Mouse (Mus musculus) forebrain, embryonic 14.5 days (tissue): Measurements from ENCODE around the gene Endov. TPM values are rescaled to one million over a fixed set of nuclear protein-coding genes. Genes with fewer than 3 reads are reported as not detected.

ENCODE experiments used
- ATAC-seq: fragments of 200-750 bp; cut with Nextera tagmentation; 2 replicates; pipeline ENCODE4 v1.8.0; 2017; ENCODE audit warnings: mild to moderate bottlenecking, moderate library complexity
- DNase-seq: peaks from one replicate; pipeline ENCODE4 v3.0.0-alpha.2; 2015; ENCODE audit warnings: low spot score
- H3K27ac ChIP-seq: fragments of 300-500 bp; sonication (generic); 2 replicates; pipeline ENCODE4 v1.5.1; 2014; ENCODE audit warnings: low read depth, mild to moderate bottlenecking, control low read depth, low read length, moderate library complexity
- H3K27me3 ChIP-seq: fragments of 300-500 bp; sonication (generic); replicated peaks from 2 replicates; pipeline ENCODE4 v1.6.1; 2014; ENCODE audit warnings: low read length, control low read depth, mixed read lengths; ENCODE audit not compliant: control insufficient read depth, insufficient read depth
- H3K36me3 ChIP-seq: fragments of 300-500 bp; sonication (generic); 2 replicates; pipeline ENCODE4 v1.6.1; 2014; ENCODE audit warnings: low read length, control low read depth; ENCODE audit not compliant: control insufficient read depth, insufficient read depth
- H3K4me1 ChIP-seq: fragments of 300-500 bp; sonication (generic); 2 replicates; pipeline ENCODE4 v1.6.1; 2014; ENCODE audit warnings: antibody characterized with exemption, low read length, control low read depth; ENCODE audit not compliant: control insufficient read depth, insufficient read depth
- H3K4me2 ChIP-seq: fragments of 300-500 bp; sonication (generic); 2 replicates; pipeline ENCODE4 v1.6.1; 2014; ENCODE audit warnings: mild to moderate bottlenecking, control low read depth, low read length
- H3K4me3 ChIP-seq: fragments of 300-500 bp; sonication (generic); 2 replicates; pipeline ENCODE4 v1.5.1; 2014; ENCODE audit warnings: low read depth, low read length, control low read depth
- H3K9ac ChIP-seq: fragments of 300-500 bp; sonication (generic); 2 replicates; pipeline ENCODE4 v1.6.1; 2014; ENCODE audit warnings: mild to moderate bottlenecking, low read length, control low read depth, moderate library complexity
- H3K9me3 ChIP-seq: fragments of 300-500 bp; sonication (generic); replicated peaks from 2 replicates; pipeline ENCODE4 v1.6.1; 2016; ENCODE audit warnings: low read length, control low read depth, mixed read lengths; ENCODE audit not compliant: control insufficient read depth
- WGBS: fragments of 180-500 bp; shearing (Covaris S2); extraction: QIAGEN DNeasy Blood & Tissue Kit; methylation state at CpG from one replicate; pipeline ENCODE4 v1.1.7; 2014; 5-methylcytosine and 5-hydroxymethylcytosine counted together
- polyA plus RNA-seq: library from polyadenylated mRNA; unstranded; fragments of >200 nt; fragmentation: Nextera tagmentation; extraction: Ambion mirVana; gene quantifications from 2 replicates; pipeline ENCODE4 v1.2.1, GENCODE M21; 2014

The Endov gene
- polyA plus RNA-seq, 1 experiment from 2014 or later = 18.0 TPM

DNA sequence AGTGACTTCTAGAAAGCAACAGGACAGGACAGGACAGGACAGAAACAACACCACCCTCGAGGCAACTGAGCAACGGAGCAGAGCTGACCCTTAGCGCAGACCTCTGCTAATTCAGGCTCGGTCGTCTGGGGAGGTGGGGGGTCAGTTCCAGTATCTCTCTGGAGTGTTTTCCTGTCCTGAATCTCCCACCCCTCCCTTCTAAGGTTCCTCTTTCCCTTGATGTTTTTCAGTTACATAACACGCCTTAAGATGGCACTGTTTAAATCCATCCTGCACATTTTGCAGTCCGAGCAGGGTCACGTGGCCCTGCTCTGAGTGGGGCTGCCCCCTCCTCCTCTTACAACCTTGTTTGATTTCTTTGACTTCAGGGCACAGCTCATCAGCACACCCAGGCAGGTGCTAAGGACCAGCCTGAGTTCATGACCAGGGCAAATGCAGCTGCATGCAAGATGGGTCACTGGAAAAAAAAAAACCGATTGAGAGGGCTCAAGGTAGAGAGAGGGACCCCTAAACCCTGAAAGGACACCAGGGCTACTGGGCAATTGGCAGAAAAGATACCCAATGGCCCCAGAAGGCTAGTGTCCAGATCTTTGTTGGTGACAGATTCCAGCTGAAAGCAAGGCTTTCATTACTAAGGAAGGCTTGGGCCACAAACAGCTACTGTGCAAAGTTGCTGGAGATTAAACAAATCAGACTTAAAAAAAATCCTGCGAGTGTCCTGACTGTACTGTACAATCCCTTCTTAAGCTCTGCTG is 54.8 kb downstream of the Endov start:
- H3K9me3 ChIP-seq = no peaks in the 10 kb centered on the region
- ATAC-seq (no peak), DNase-seq (peak; percentile 65)
- peaks cover 13% of the 10 kb centered on the region for H3K4me1 ChIP-seq
- WGBS = 8% methylated on average over 10 of the region's 10 CpGs
- peaks cover 34% of the 10 kb centered on the region for H3K27me3 ChIP-seq
- H3K36me3 ChIP-seq = no peaks in the 10 kb centered on the region; the same call in 1 of the 2 replicates
- peak overlapping the region; percentile 84 for H3K9ac ChIP-seq
- no peak overlapping the region for H3K27ac ChIP-seq
- peak overlapping the region; percentile 67 for H3K4me3 ChIP-seq
- H3K4me2 ChIP-seq = peak overlapping the region; percentile 99

DNA sequence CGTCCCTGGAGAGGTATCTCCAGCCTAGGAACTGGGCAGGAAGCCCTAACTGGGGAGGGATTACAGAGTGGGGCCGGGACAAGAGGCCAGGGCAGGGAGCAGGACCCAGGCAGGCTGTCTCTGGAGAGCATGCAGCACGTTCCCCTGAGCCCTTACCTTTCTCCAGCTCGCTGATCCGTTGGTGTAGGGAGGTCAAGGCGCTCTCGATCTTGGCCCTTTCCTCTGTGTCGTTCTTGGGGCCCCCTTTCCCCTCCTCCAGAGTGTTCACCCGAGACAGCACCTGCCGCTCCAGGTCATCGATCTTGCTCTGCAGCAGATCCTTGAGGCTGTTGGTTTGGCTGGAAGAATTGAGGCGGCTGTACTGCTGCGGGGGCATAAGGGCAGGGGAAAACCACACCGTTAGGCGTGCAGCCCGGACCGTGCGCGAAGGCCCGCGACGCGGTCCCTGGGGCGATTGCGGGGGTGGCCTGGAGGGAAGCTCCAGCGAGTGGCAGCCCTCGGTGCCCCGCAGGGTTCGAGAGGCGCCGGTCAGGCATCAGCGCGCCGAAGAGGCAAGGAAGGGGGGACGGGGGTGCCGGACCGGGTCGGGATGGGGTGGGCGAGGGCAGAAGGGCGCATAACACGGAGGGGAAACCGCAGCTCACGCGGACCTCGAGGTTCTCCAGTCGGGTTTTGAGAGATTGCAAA is 55.5 kb downstream of the Endov start:
- Histone ChIP-seq H3K4me1 (peaks cover 18% of the 10 kb centered on the region), H3K36me3 (no peaks in the 10 kb centered on the region; the same call in 1 of the 2 replicates), H3K27me3 (peaks cover 34% of the 10 kb centered on the region), H3K27ac (no peak overlapping the region), H3K9ac (peak overlapping the region; percentile 84), H3K4me2 (peak overlapping the region; percentile 99), H3K4me3 (peak overlapping the region; percentile 67), H3K9me3 (no peaks in the 10 kb centered on the region)
- DNase-seq = no peak
- no peak for ATAC-seq
- under 1% methylated on average over 46 of the region's 46 CpGs for WGBS

DNA sequence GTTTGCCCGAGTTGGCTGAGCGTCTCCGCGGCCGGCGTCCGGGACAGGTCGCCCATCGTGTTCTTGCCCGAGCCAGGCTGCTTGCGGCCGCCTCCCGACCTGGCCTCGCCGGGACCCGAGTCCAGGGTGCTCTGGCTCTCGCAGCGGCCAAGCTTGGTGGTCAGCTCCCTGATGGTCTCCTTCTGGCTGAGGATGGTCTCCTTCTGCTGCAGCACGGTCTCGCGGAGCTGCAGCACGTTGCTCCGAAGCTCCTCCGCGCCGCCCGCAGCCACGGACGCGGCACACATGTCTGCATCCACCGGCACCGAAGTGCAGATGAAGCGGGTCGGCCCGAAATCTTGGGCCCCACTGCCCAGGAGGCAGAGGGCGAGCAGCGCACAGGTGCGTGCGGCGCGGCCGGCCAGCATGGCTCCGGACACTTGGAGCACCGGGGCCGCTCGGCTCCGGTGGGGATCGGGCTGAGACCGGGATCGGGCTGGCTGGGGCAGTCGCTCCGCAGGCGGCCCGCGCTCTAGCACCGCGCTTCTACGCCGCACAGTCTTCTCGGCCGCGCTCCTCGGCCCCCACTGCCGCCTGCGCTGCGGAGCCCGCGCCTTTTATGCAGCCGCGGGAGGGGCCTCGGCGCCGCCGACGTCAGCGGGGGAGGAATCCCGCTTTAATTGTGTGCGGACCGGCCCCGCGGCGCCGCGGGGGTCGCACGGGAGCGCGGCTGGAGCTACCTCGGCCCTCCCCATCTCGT is 56.2 kb downstream of the Endov start, which contains the start of gene Nptx1:
Gene Nptx1 (minus strand): TSS at position 571 of the 739 bp plus-strand sequence.
- Histone ChIP-seq H3K9ac (peak within 1 kb of the TSS; percentile 84), H3K4me2 (peak within 1 kb of the TSS; percentile 99), H3K36me3 (no peaks in the 10 kb centered on the region; the same call in 1 of the 2 replicates), H3K27me3 (peaks cover 34% of the 10 kb centered on the region), H3K9me3 (no peaks in the 10 kb centered on the region), H3K4me3 (peak within 1 kb of the TSS; percentile 67), H3K27ac (peak within 1 kb of the TSS; percentile 27; the same call in 1 of the 2 replicates), H3K4me1 (peaks cover 18% of the 10 kb centered on the region)
- under 1% methylated on average over 90 of the region's 90 CpGs for WGBS
- DNase-seq (peak; percentile 71), ATAC-seq (peak; percentile 66)

DNA sequence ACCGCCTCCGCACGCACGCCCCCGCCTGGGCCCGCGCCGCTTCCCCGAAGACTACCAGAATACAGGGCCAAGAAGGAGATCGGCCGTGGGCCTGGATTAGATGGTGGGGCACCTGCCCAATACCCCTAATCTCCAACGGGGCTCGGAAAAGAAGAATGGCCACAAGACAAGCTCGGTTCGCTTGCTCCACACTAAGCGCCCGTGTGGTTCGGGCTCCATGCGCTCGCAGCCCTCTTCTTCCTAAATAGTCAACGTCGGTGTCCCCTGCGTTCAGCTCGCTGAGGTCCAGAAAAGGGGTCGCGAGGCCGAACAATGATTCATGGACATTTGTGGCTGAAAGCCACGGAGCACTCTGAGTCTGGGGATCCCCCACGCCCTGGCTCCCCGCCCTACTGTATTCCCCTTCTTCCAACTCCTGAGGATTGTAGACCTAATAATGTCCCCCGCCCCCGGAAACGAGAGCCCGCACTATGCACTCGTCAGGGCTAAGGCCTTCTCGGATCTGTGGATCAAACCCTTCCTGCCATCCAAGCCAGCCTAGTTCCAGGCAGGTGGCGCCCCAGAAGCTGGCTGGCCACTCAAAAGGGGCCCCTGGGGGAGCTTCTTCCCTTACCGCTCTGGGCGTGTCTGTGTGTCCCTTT is 56.9 kb downstream of the Endov start:
- peak overlapping the region; percentile 84 for H3K9ac ChIP-seq
- no peaks in the 10 kb centered on the region; the same call in 1 of the 2 replicates for H3K36me3 ChIP-seq
- peaks cover 34% of the 10 kb centered on the region for H3K27me3 ChIP-seq
- ATAC-seq (peak; percentile 21), DNase-seq (peak; percentile 46)
- H3K9me3 ChIP-seq = no peaks in the 10 kb centered on the region
- peaks cover 21% of the 10 kb centered on the region for H3K4me1 ChIP-seq
- H3K4me2 ChIP-seq = peak overlapping the region; percentile 99
- H3K27ac ChIP-seq = peak overlapping the region; percentile 27; the same call in 1 of the 2 replicates
- WGBS = 1% methylated on average over 37 of the region's 39 CpGs
- H3K4me3 ChIP-seq = peak overlapping the region; percentile 67

DNA sequence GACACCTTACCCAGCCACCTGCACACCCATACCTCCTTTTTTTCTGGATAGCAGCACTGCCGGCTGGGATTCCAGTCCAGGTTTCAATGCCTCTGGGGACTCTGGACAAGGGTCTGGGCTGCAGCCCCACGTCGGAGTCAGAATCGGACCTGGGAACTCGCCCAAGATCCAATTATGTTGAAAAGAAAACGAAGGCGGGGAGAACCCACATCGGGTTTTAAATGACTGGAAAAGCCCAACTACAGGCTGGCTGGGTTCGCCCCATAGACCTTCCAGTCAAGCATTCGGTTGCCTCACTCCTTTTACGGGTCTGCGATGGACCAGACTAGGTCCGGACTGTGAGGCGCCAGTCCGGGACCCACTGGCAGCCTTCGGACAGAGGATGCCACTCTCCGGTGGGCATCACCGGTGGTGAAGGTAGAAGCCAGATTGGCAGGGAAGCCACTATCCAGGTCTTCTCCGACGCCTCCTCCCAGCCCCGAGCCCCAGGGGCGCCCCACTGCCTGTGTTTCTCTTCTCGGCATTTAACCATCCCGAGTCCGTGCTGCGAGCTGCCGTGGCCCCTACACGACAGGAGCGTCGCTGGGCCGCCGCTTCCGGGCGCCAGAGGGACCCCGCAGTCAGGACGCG is 57.7 kb downstream of the Endov start:
- ATAC-seq = no peak
- DNase-seq = no peak
- H3K27me3 ChIP-seq = peaks cover 34% of the 10 kb centered on the region

DNA sequence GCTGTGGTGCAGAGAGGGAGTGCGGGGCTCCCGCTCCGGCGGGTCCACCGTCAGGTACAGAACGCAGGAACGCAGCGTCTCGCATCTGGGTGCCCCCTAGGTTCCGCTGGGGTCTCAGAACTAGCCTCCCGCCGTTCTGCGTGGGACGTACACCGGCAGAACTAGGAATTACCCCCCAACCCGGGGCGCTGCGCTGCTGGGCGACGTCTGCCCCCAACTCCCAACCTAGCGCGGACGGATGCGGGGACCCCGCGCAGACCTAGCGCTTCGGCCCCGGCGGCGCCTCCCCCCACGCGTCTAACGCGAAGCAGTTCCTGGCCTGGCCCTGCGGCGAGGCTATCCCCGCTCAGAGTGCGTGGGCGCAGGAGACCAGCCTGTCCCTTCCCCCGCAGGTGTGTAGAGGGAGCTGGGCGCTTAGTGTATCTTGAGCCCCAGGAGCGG is 58.2 kb downstream of the Endov start:
- Histone ChIP-seq H3K27ac (no peak overlapping the region), H3K4me1 (peaks cover 21% of the 10 kb centered on the region), H3K9ac (peak overlapping the region; percentile 61), H3K4me2 (peak overlapping the region; percentile 99), H3K4me3 (peak overlapping the region; percentile 67), H3K27me3 (peaks cover 34% of the 10 kb centered on the region), H3K9me3 (no peaks in the 10 kb centered on the region), H3K36me3 (no peaks in the 10 kb centered on the region)
- ATAC-seq = no peak
- under 1% methylated on average over 43 of the region's 43 CpGs for WGBS
- no peak for DNase-seq

More for the DNA sequence above, 57.7 kb downstream of the Endov start:
- WGBS = under 1% methylated on average over 37 of the region's 37 CpGs
- peak overlapping the region; percentile 67 for H3K4me3 ChIP-seq
- H3K9ac ChIP-seq = peak overlapping the region; percentile 84
- H3K4me2 ChIP-seq = peak overlapping the region; percentile 99
- no peaks in the 10 kb centered on the region for H3K9me3 ChIP-seq
- H3K4me1 ChIP-seq = peaks cover 21% of the 10 kb centered on the region
- no peak overlapping the region for H3K27ac ChIP-seq
- no peaks in the 10 kb centered on the region for H3K36me3 ChIP-seq

DNA sequence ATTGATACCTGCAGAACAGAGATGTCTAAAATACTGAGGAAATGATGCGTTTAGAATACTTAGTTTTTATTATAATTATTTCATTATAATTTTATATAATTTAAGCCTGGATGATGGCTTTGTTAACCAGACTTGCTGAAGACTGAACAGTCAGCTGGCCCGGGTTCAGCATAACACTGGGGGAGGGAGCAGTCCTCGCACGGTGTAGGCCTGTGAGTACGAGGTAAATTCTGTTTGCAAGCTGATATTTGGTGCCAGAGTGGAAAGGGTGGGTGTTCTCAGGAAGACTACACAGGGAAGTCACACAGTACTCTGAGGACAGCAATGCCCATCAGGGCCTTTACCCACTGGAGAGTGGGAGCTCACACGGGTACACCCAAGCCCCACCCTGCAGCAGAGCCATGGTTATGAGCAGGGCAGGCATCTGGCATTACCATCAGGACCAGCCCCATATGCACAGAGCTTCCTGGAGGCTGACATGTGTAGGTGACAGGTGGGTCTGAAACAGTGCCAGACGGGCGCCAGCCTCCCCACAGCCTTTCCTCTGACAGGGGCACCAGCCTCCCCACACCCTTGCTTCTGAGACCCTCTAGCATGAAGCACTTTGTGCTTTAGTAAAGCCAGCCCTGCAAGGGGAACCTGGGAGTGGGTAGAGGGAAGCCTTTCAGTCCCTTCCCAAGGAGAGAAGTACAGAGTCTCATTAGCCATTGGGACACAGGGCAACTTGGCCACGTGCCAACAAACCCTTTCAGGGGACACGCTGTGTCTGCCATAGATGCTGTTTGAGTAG is 59.6 kb downstream of the Endov start:
- DNase-seq (peak; percentile 85), ATAC-seq (peak; percentile 60)
- no peaks in the 10 kb centered on the region for H3K9me3 ChIP-seq
- 0 out of 2 replicates have a peak overlapping the region, but pooled peaks have one; percentile 7 for H3K4me2 ChIP-seq
- no peak overlapping the region for H3K9ac ChIP-seq
- WGBS = 24% methylated on average over 10 of the region's 10 CpGs
- peaks cover 34% of the 10 kb centered on the region for H3K27me3 ChIP-seq
- peak overlapping the region; percentile 59; the same call in 1 of the 2 replicates for H3K27ac ChIP-seq
- no peaks in the 10 kb centered on the region for H3K36me3 ChIP-seq
- H3K4me1 ChIP-seq = peaks cover 21% of the 10 kb centered on the region
- H3K4me3 ChIP-seq = no peak overlapping the region
